Mouse (Mus musculus): ENCODE data around the gene Snx27. TPM values are rescaled to one million over a fixed set of nuclear protein-coding genes. Genes with fewer than 3 reads are reported as not detected.

Gene Snx27
- polyA plus RNA-seq (2016; fragmentation: Nextera tagmentation; extraction: Ambion mirVana): 58.7 and 64.1 TPM in 2 replicates

DNA sequence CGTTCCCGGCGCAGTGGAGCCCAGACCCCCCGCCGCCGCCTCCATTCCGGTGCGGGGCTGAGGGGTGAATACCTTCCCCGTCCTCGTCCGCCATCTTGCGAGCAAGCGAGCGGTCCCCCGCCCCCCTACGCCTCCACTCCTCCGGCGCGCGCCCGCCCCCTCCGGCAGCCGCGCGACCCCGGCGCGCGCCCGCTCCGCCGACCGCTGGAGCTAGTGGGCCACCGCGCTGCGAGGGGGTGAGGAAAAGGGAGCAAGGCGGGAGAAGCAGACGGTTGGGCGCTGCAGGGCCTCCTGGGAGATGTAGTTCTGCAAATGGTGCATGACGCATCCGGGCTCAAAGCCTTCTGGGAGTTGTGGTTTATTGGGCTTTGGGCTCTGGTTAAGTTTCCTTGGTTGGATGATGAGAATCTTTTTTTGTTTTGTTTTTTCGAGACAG is at the start of gene Snx27:
Snx27 (minus strand) TSS at position 261 of the 436 bp plus-strand sequence.
- no peaks in the 10 kb centered on the region for H3K27me3 ChIP-seq
- H3K4me3 ChIP-seq (replicated peaks): peak within 1 kb of the TSS; percentile 87
- peak within 1 kb of the TSS; percentile 93 for H3K9ac ChIP-seq (replicated peaks)
- H3K4me2 ChIP-seq: peak within 1 kb of the TSS; percentile 86
- H3K27ac ChIP-seq: peak within 1 kb of the TSS; percentile 82
- no peaks in the 10 kb centered on the region for H3K36me3 ChIP-seq
- no peaks in the 10 kb centered on the region for H3K9me3 ChIP-seq
- ATAC-seq (ENCODE audit: insufficient number of reproducible peaks, insufficient read depth, low FRiP score, low TSS enrichment, low read depth): peak; percentile 96
- H3K4me1 ChIP-seq (replicated peaks): peaks cover 21% of the 10 kb centered on the region
- under 1% methylated on average over 42 of the region's 42 CpGs for WGBS

DNA sequence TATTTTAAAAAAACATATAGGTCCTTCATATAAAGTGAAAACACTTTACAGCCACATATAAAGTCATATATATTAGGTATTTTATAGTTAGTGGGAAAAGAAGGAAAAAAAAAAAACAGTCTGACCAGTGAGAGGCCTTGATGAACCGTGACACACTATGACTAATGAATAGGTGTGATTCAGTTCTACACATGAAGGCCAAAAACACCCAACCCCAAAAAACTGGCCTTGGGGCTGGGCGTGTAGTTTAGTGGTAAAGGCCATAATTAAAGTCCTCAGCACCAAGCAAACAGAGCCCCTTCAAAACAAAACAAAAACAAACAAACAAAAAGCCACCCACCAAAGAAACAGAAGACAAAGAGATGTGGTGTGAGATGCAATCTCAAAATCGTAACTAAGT is 47.4 kb upstream of the Snx27 start:
- no peaks in the 10 kb centered on the region for H3K27me3 ChIP-seq

DNA sequence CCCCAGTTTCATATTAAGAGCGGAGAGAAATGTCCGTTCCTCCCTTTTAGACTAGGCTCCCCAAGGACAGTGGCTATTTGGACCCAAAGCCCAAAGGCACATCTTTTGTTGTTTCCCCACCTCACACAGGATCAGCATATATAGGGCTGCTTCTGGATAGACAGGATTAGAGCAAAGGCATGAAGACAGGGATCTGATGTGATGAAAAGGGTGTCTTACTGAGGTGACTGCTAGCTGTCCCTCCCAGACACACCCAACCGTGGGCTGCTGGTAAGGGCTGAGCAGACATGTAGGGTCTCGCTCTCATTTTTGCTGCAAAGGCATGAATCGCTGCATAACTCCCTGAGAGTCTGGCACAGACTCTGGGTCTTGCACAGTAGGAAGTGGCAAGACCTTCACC is 46.2 kb upstream of the Snx27 start:
- WGBS: 89% methylated on average over 5 of the region's 5 CpGs
- H3K4me1 ChIP-seq (replicated peaks): no peaks in the 10 kb centered on the region
- no peak for ATAC-seq (ENCODE audit: insufficient number of reproducible peaks, insufficient read depth, low FRiP score, low TSS enrichment, low read depth)

More for the DNA sequence above, 47.4 kb upstream of the Snx27 start:
- H3K36me3 ChIP-seq: no peaks in the 10 kb centered on the region
- H3K9ac ChIP-seq (replicated peaks): no peak overlapping the region
- no peak overlapping the region for H3K27ac ChIP-seq
- no peaks in the 10 kb centered on the region for H3K4me1 ChIP-seq (replicated peaks)
- no peak overlapping the region for H3K4me3 ChIP-seq (replicated peaks)
- WGBS: 74% methylated on average over 3 of the region's 3 CpGs
- H3K4me2 ChIP-seq: no peak overlapping the region
- H3K9me3 ChIP-seq: no peaks in the 10 kb centered on the region
- no peak for ATAC-seq (ENCODE audit: insufficient number of reproducible peaks, insufficient read depth, low FRiP score, low TSS enrichment, low read depth)

DNA sequence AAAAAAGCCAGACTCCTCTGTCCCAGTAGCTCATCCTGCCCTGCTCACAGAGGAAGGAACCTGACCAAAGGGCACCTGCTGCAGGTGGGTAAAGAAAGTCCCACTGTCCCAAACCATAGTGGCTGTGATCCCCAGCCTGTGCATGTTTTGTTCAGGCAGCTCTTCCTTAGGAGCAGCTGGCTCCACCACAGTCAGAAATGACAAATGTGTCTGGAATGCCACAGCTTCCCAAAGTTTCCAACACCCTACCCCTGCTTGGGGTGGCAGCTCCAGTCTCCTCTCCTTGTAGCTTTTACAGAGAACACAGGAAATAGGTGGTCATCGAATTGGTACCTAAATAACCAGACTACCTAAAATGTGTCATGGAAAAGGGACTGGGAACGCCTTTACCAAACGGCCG is 41.8 kb upstream of the Snx27 start:
- no peak for ATAC-seq (ENCODE audit: insufficient number of reproducible peaks, insufficient read depth, low FRiP score, low TSS enrichment, low read depth)
- no peak overlapping the region for H3K4me3 ChIP-seq (replicated peaks)
- H3K9ac ChIP-seq (replicated peaks): no peak overlapping the region
- no peaks in the 10 kb centered on the region for H3K9me3 ChIP-seq
- no peaks in the 10 kb centered on the region for H3K27me3 ChIP-seq
- no peaks in the 10 kb centered on the region for H3K36me3 ChIP-seq
- H3K27ac ChIP-seq: no peak overlapping the region
- H3K4me1 ChIP-seq (replicated peaks): no peaks in the 10 kb centered on the region
- no peak overlapping the region for H3K4me2 ChIP-seq
- 93% methylated on average over 4 of the region's 4 CpGs for WGBS

More for the DNA sequence above, 46.2 kb upstream of the Snx27 start:
- Histone ChIP-seq H3K9ac (replicated peaks) (no peak overlapping the region), H3K9me3 (no peaks in the 10 kb centered on the region), H3K4me3 (replicated peaks) (no peak overlapping the region), H3K27me3 (no peaks in the 10 kb centered on the region), H3K36me3 (no peaks in the 10 kb centered on the region), H3K4me2 (no peak overlapping the region), H3K27ac (no peak overlapping the region)

DNA sequence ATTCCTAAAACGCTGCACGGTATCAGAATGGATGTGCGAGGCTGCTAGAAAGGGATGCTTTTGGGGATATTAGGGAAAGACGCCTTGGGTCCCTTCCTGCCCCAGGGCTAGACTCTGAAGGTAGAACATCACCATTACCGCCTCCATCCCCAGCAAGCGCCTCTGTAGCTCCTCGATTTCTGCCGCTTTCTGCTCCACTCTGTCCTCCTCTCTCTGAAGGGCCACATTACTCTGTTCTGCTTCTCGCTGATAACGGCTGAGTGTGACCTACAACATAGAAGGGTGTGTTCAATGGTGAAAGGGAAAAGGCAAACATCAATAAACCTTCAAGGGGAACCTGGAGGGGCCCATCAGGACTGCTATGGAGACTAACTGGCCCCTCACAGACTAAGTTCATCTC is 40.0 kb upstream of the Snx27 start:
- Histone ChIP-seq H3K36me3 (no peaks in the 10 kb centered on the region), H3K27me3 (no peaks in the 10 kb centered on the region), H3K9ac (replicated peaks) (no peak overlapping the region), H3K4me2 (no peak overlapping the region), H3K4me1 (replicated peaks) (no peaks in the 10 kb centered on the region), H3K27ac (no peak overlapping the region), H3K9me3 (no peaks in the 10 kb centered on the region), H3K4me3 (replicated peaks) (no peak overlapping the region)
- no peak for ATAC-seq (ENCODE audit: insufficient number of reproducible peaks, insufficient read depth, low FRiP score, low TSS enrichment, low read depth)
- 93% methylated on average over 10 of the region's 10 CpGs for WGBS

DNA sequence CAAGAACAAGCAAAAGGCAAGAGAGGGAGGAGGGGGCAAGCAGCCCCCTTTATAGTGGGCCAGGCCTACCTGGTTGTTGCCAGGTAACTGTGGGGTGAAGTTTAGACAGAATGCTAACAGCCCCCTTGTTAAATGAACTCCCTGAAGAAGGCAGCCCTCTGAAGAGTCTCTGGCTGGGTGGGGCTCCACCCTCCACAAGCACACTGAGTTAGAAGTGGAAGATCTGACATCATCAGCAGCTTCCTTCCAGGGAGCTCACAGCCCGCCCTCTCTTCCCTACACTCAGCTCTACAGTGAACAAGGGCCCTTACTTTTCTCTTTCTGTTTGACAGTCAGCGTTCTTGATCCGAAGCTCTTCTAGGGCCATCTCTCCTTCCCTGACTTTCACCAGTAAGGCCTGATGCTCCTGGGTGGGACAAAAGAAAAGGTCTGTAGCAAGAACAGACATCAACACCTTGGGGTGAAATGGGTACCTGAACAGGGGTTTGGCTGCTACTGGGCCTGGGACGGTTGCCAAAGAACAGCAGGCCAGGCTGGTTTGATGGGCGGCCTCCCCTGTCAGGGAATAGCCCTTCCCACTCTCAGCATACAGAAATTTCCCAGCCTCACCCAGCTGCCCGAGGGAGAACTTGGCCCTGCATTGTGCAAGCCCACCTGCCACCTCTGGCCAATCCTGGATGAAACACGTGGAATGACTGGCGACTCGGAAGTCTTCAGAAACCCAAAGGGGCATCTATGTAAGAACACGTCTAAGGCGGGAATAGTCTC is 39.4 kb upstream of the Snx27 start:
- Histone ChIP-seq H3K27ac (no peak overlapping the region), H3K4me1 (replicated peaks) (no peaks in the 10 kb centered on the region)

DNA sequence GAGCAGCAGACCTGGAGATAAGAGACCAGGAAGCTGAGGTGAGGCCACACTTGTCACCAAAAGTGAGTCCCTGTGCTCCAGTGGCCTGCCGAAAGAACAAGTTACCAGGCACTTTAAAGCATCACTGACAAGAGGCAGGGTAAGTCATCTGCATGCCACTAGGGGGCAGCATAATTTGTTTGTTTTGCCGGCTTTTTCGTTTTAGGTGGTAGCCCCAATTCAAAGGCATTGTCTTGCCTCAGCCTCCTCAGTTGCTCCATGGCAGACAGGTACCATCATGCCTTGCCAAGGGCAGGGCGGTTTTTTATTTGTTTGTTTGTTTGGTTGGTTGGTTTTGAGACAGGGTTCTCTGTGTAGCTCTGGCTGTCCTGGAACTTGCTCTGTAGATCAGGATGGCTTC is 34.2 kb upstream of the Snx27 start:
- WGBS: 78% methylated on average over 4 of the region's 4 CpGs

More for the DNA sequence above, 39.4 kb upstream of the Snx27 start:
- no peak overlapping the region for H3K9ac ChIP-seq (replicated peaks)
- no peak overlapping the region for H3K4me2 ChIP-seq
- no peaks in the 10 kb centered on the region for H3K9me3 ChIP-seq
- no peak overlapping the region for H3K4me3 ChIP-seq (replicated peaks)
- no peaks in the 10 kb centered on the region for H3K27me3 ChIP-seq
- H3K36me3 ChIP-seq: no peaks in the 10 kb centered on the region
- WGBS: 87% methylated on average over 11 of the region's 11 CpGs
- ATAC-seq (ENCODE audit: insufficient number of reproducible peaks, insufficient read depth, low FRiP score, low TSS enrichment, low read depth): no peak

DNA sequence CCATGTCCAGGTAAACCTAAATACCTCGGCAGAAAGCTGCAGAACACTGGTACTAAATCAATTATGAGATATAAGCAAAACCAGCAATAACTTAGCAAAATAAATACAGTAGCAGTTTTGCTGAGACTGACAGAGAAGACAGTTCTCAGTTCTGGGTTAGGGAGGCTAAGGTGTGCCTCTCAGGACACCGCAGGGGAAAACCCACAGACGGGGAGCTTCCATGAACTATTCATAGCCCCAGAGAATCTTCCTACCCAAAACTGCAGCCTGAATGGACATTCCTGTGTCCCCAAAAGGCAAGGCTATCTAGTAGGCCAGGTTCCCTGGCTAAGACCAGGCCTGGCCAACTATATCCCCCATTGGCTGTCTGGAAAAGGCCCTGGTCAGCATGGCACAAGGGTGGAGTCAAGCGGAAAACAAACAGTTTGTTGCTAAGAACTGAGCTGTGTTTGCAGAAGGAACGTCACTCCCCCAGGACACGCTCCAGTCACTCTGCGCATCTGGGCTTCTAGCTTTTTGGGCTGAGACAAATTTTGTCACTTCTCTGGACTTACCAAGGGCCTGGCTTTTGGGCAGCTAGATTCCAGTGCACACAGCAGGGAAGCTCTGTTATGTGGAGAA is 30.9 kb upstream of the Snx27 start:
- H3K4me3 ChIP-seq (replicated peaks): no peak overlapping the region
- no peak overlapping the region for H3K4me2 ChIP-seq
- no peaks in the 10 kb centered on the region for H3K9me3 ChIP-seq
- H3K27ac ChIP-seq: no peak overlapping the region
- peaks cover 17% of the 10 kb centered on the region for H3K4me1 ChIP-seq (replicated peaks)
- ATAC-seq (ENCODE audit: insufficient number of reproducible peaks, insufficient read depth, low FRiP score, low TSS enrichment, low read depth): no peak
- WGBS: 83% methylated on average over 7 of the region's 7 CpGs
- no peak overlapping the region for H3K9ac ChIP-seq (replicated peaks)
- no peaks in the 10 kb centered on the region for H3K36me3 ChIP-seq
- no peaks in the 10 kb centered on the region for H3K27me3 ChIP-seq

More for the DNA sequence above, 34.2 kb upstream of the Snx27 start:
- no peaks in the 10 kb centered on the region for H3K36me3 ChIP-seq
- H3K27ac ChIP-seq: no peak overlapping the region
- H3K4me1 ChIP-seq (replicated peaks): peaks cover 3% of the 10 kb centered on the region; the same call in 1 of the 2 replicates
- no peak overlapping the region for H3K4me3 ChIP-seq (replicated peaks)
- no peak for ATAC-seq (ENCODE audit: insufficient number of reproducible peaks, insufficient read depth, low FRiP score, low TSS enrichment, low read depth)
- no peaks in the 10 kb centered on the region for H3K27me3 ChIP-seq
- no peaks in the 10 kb centered on the region for H3K9me3 ChIP-seq
- no peak overlapping the region for H3K4me2 ChIP-seq
- H3K9ac ChIP-seq (replicated peaks): no peak overlapping the region

DNA sequence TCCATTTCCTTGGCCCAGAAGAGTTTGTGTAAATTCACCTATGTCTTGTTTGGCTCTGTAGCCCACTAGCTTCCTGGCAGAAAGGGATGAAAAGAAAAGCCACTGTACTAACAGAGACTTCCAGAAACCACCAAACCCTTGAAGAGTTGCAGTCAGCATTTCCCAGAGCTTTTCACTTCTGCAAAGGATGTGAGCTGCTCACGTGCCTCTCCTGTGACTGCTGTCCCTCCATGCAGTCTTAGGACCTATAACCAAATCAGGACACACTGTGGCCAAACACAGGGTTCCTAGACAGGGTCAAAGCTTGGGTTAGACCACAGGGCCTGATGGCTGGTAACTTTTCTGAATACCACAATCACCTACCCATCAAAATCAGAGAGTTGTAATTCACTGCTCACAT is 29.8 kb upstream of the Snx27 start:
- 50% methylated on average over 1 of the region's 1 CpGs for WGBS
- H3K27me3 ChIP-seq: no peaks in the 10 kb centered on the region

DNA sequence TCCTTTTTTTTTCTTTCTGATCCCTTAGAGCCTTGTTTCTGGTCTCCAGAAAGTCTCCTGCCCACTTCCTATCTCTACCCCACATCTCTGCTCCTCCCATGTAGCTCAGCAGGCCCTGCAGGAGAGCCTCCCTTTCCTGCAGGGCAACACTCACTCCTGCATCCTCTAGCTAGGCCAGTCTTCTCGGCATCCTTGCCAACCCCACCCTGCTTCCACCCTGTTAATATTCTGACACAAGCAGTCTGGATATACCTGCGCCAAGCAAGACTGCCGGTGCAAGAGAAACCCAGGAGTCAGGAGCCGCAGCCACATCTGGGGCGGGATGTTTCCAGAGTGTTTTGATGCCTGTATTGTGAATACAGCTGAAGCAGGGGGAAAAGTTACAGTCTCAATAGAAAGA is 29.3 kb upstream of the Snx27 start:
- H3K4me3 ChIP-seq (replicated peaks): no peak overlapping the region
- no peaks in the 10 kb centered on the region for H3K36me3 ChIP-seq
- H3K27ac ChIP-seq: peak overlapping the region; percentile 29; the same call in 1 of the 2 replicates
- no peak overlapping the region for H3K9ac ChIP-seq (replicated peaks)
- H3K9me3 ChIP-seq: no peaks in the 10 kb centered on the region
- WGBS: 74% methylated on average over 5 of the region's 5 CpGs
- H3K4me2 ChIP-seq: no peak overlapping the region
- peaks cover 17% of the 10 kb centered on the region for H3K4me1 ChIP-seq (replicated peaks)
- H3K27me3 ChIP-seq: no peaks in the 10 kb centered on the region
- no peak for ATAC-seq (ENCODE audit: insufficient number of reproducible peaks, insufficient read depth, low FRiP score, low TSS enrichment, low read depth)

More for the DNA sequence above, 29.8 kb upstream of the Snx27 start:
- no peak overlapping the region for H3K9ac ChIP-seq (replicated peaks)
- peaks cover 17% of the 10 kb centered on the region for H3K4me1 ChIP-seq (replicated peaks)
- no peak overlapping the region for H3K4me3 ChIP-seq (replicated peaks)
- H3K4me2 ChIP-seq: no peak overlapping the region
- no peak for ATAC-seq (ENCODE audit: insufficient number of reproducible peaks, insufficient read depth, low FRiP score, low TSS enrichment, low read depth)
- no peaks in the 10 kb centered on the region for H3K36me3 ChIP-seq
- H3K9me3 ChIP-seq: no peaks in the 10 kb centered on the region
- no peak overlapping the region for H3K27ac ChIP-seq

DNA sequence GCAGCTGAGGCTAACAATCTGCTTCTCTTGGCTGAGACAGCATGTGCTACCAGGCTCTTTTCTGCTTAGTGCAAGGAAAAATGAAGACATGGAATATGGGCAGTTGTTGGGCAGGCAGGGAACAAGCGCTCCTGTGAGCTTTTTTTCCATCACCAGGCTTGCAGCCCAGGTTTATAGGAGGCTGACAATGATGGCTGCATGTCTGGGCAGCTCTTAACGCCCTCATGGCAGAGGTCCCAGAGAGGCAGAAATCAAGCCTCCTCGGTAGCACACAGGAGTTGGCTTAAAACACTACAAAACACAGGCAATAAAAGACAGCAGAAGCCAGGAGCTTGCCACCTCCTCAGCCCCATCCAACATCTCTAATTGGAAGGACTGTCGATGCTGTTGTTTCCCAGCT is 28.8 kb upstream of the Snx27 start:
- Histone ChIP-seq H3K27ac (peak overlapping the region; percentile 29; the same call in 1 of the 2 replicates), H3K4me1 (replicated peaks) (peaks cover 17% of the 10 kb centered on the region), H3K4me3 (replicated peaks) (no peak overlapping the region), H3K36me3 (no peaks in the 10 kb centered on the region), H3K9me3 (no peaks in the 10 kb centered on the region), H3K9ac (replicated peaks) (no peak overlapping the region; the same call in 1 of the 2 replicates), H3K27me3 (no peaks in the 10 kb centered on the region), H3K4me2 (no peak overlapping the region)
- WGBS: 29% methylated on average over 4 of the region's 4 CpGs
- no peak for ATAC-seq (ENCODE audit: insufficient number of reproducible peaks, insufficient read depth, low FRiP score, low TSS enrichment, low read depth)
